Mouse (Mus musculus) adrenal gland, postnatal 36 days (tissue): Measurements from ENCODE around the gene Scamp4. TPM values are rescaled to one million over a fixed set of nuclear protein-coding genes. Genes with fewer than 3 reads are reported as not detected.
"Not testable (repeated sequence)": the region's sequence is repeated elsewhere in the genome, so short reads cannot be mapped to it uniquely, and the experiment has no call there.

ENCODE experiments used
- DNase-seq, 2 experiments: peaks; one replicate each; pipeline ENCODE4 v3.0.0; 2021; ENCODE audit warnings: mixed read lengths in 1 of 2
- total RNA-seq, 2 experiments: library from RNA; stranded (reverse); gene quantifications; 2 replicates each; pipeline ENCODE4 v1.2.3; 2021

Gene Scamp4
- total RNA-seq, 2 experiments from 2014 or later: 64.3 to 64.6 TPM

GRCm38 (mm10) chr10:80610116-80610785 lies 7.6 kb downstream of the Scamp4 start:
- no peak for DNase-seq

DNA sequence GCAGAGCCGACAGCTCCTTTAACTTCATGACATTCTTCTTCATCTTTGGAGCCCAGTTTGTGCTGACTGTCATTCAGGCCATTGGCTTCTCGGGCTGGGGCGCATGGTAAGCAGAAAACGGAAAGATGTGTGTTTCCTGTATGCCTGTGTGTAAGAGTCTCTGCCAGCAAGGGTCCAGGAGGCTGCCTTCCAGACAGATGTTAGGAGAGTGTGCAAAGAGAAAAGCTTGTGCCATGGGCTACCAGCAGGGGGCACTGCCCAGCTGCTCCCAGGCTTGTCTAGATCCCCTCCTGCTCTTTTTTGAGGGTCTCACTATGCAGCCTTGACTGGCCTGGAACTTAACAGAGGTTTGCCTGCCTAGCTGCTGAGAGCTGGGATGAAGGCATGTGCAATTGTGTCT lies 8.4 kb downstream of the Scamp4 start:
- peak; percentile 60 to 73 for DNase-seq

GRCm38 (mm10) chr10:80611905-80612304 lies 9.2 kb downstream of the Scamp4 start:
- DNase-seq: no peak

- DNase-seq: no peak
These were observed 11.1 kb downstream of the Scamp4 start for GRCm38 (mm10) chr10:80613821-80614220.

- no peak for DNase-seq
These were observed 11.7 kb downstream of the Scamp4 start for GRCm38 (mm10) chr10:80614351-80614750.

DNA sequence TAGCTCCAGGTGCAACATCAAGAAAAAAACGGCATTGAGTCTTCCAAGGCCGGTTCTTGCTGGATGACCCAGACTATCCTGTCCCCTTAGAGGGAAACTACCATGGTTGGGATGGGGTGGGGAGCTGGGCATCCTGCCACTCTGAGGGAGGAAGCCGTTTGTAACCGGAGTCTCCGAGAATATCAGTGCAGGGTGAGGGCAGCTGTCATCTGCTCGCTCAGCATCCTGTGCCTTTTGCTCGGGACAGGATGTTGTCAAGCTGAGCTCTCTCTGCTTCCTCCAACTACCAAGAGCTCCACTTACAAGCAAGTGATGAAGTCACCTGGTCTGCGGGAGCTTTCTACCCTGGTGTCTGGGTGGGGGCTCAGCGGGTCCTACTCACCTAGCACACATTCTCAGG lies 15.5 kb downstream of the Scamp4 start:
- peak; percentile 55 to 74 for DNase-seq

DNA sequence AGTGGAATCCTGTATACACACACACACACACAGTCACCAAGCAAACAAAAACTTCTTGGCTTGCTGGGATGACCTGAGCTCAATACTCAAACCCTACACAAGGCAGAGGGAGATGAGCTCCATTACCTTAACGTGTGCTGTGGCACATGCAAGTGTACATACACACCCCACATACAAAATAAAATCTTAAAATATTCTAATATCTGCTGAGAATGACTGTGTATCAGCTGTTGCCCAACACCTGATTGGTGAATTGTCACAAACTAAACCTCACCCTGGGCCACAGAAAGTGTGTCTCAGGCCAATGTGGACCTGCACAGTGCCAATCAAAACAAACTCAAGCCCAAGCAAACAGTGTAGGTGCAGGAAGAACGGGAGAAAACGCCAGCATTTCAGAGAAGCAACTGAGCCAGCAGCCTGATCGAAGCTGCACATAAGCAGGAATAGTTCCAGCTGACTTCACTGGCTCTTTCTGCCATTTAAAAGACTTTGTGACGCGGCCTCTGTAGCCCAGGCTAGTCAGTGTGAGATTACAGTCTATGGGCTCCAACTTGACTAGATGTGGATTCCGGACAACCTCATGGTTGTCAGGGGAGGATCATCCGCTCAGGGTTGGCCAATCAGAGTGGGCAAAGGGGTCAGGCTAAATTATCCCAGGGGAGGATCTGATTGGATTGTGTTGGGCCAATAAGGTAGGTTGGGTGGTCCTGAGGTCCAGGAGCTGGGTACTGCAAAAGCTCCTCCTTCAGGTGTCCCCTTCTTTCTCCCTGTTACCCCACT lies 17.0 kb downstream of the Scamp4 start:
- no peak for DNase-seq

DNA sequence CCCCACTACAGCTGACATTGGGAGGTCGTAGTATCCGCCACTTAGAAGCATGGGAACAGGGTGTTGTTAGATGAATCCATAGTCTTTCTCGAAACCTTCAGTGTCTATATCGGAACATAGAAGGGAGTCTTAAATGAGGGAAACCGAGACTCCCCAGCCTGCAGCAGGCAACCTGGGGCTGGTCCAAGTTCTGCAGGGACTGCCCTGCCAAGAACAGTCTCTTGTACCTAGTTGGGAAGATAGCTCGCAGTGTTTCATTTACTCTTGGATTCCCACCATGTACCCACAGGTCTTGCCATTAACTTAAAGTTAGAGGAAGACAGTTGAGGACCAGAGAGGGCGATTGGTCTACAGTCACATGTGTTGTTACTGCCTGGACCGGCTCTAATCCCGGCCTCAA lies 17.7 kb downstream of the Scamp4 start:
- DNase-seq: no peak

- no peak for DNase-seq
These were observed 18.4 kb downstream of the Scamp4 start for GRCm38 (mm10) chr10:80620796-80621689.

GRCm38 (mm10) chr10:80621690-80621939 lies 18.9 kb downstream of the Scamp4 start:
- DNase-seq: no peak

- peak; percentile 99 for DNase-seq
These were observed 19.4 kb downstream of the Scamp4 start for GRCm38 (mm10) chr10:80621940-80622660.

- peak; percentile 40 to 62 for DNase-seq
These were observed 20.2 kb downstream of the Scamp4 start, which contains the start of gene Csnk1g2 for GRCm38 (mm10) chr10:80622661-80623456. TSS of gene Csnk1g2 (plus strand) at chr10:80622838.

GRCm38 (mm10) chr10:80623457-80624191 lies 21.0 kb downstream of the Scamp4 start:
- DNase-seq: peak; percentile 73 to 80

DNA sequence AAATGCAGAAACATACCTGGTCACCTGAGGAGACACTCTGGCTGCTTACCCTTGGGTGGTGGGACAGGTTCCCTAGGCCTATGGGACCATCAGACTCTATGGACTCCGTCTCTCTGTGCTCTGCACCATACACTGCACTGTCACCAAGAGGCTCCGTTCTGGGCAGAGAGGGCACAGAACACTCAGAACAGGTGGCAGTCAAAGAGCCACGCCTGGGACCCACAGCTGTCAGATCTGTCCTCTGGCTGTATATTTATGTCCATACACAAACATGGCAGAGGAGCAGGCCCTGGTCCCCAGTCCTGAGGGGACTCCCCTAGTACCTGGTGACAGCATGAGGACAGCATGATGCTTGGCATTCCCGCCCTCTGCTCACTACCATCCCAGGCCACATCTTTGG lies 23.1 kb downstream of the Scamp4 start:
- DNase-seq: no peak

- peak in 1 of 2 experiments; percentile 40 for DNase-seq
These were observed 25.0 kb downstream of the Scamp4 start for GRCm38 (mm10) chr10:80627685-80628084.

- DNase-seq: no peak
These were observed 26.3 kb downstream of the Scamp4 start for GRCm38 (mm10) chr10:80628925-80629324.

GRCm38 (mm10) chr10:80635345-80635744 lies 32.7 kb downstream of the Scamp4 start:
- no peak for DNase-seq

DNA sequence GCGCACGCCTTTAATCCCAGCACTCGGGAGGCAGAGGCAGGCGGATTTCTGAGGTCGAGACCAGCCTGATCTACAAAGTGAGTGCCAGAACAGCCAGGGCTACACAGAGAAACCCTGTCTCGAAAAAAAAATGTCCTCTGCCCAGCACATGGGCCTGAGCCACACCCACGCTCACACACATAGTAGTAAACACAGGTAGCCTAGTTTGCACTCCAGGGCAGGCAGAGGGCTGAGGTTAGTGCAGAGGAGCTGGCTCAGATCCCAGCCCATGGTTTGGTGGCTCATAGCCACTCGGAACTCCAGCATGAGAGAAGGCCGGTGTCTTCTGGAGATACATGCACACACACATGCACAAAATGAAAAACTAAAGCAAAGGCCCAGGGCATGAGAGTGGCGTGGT lies 44.3 kb downstream of the Scamp4 start:
- DNase-seq: no peak

DNA sequence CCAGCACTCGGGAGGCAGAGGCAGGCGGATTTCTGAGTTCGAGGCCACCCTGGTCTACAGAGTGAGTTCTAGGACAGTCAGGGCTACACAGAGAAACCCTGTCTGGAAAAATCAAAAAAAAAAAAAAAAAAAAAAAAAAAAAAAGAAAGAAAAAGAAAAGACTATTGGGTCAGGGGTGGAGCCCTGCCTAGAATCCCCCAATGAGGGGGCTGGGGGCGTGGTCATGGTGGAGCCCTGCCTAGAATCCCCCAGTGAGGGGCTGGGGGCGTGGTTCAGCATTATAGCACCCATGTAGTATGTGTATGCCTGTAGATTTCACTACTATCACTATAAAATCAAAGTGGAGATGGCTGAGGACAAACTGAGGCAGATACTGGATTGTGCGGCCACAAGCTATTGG lies 47.2 kb downstream of the Scamp4 start:
- not testable (repeated sequence) for DNase-seq

DNA sequence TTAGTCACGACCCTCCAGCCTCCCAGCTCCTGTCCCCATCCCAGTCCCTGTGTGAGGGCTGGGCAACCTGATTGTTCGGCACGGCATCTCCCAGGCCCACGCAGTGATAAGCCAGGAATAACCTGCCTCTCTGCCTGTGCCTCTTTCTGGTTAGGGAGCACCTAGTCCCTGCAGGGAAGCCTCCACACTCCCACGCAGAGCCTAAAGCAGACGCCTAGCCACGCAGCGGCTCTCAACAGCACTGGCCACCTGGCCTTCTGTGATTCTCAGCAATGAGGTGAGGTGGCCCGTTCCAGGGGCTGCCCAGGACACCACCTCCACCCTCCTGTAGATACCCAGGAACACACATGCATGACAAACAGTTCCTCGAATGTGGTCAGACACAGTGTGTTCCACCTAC lies 47.7 kb downstream of the Scamp4 start:
- DNase-seq: no peak
